26 mouse cellular contexts compared by ENCODE assay signal in genomic region chr13:112047408-112047807, GRCm38 (mm10).
A peak's percentile ranks its signal among the peaks of the same experiment; 100 is the strongest.
DNase-seq lines count a peak whose midpoint lies in the region; ATAC-seq and TF ChIP-seq lines count a peak whose summit lies in the region.
"Had no signal": no experiment of that assay in that cellular context is flagged by ENCODE, and none has a peak within 500 bp of the region (broad histone marks: within the 10 kb centered on the region; RNA-seq: fewer than 3 reads in every experiment).

No protein-coding gene starts in this region.

- H3K4me2 ChIP-seq in heart, embryonic 11.5 days: no peak overlapping the region
- H3K4me2 ChIP-seq in liver, embryonic 13.5 days: peak overlapping the region; percentile 37
- no peak overlapping the region for H3K4me2 ChIP-seq in liver, embryonic 11.5 days
- no peak overlapping the region for H3K4me2 ChIP-seq in liver, postnatal 0 days (ENCODE audit: low read depth, low read length)
- H3K4me2 ChIP-seq: embryonic facial prominence, embryonic 13.5 days; forebrain, embryonic 12.5 days; forebrain, embryonic 15.5 days; heart, embryonic 15.5 days; hindbrain, embryonic 13.5 days had no signal

- H3K4me1 ChIP-seq in heart, embryonic 10.5 days: peaks cover 27% of the 10 kb centered on the region
- H3K4me1 ChIP-seq in heart, embryonic 11.5 days (ENCODE audit: control insufficient read depth, insufficient read depth, low read length): peaks cover 3% of the 10 kb centered on the region; the same call in 1 of the 2 replicates
- H3K4me1 ChIP-seq in liver, embryonic 13.5 days (replicated peaks): peaks cover 64% of the 10 kb centered on the region
- peaks cover 28% of the 10 kb centered on the region for H3K4me1 ChIP-seq in liver, embryonic 11.5 days (replicated peaks; ENCODE audit: control insufficient read depth, insufficient read depth, low read length)
- H3K4me1 ChIP-seq in liver, postnatal 0 days (ENCODE audit: insufficient read depth): peaks cover 34% of the 10 kb centered on the region
- no peaks in the 10 kb centered on the region; the same call in 1 of the 2 replicates for H3K4me1 ChIP-seq in limb, embryonic 10.5 days
- H3K4me1 ChIP-seq: embryonic facial prominence, embryonic 13.5 days; forebrain, embryonic 12.5 days; forebrain, embryonic 15.5 days; heart, embryonic 15.5 days; hindbrain, embryonic 13.5 days had no signal

- H3K36me3 ChIP-seq in heart, embryonic 10.5 days: no peaks in the 10 kb centered on the region
- no peaks in the 10 kb centered on the region for H3K36me3 ChIP-seq in heart, embryonic 11.5 days (ENCODE audit: control insufficient read depth, insufficient read depth, low read length)
- H3K36me3 ChIP-seq in liver, embryonic 13.5 days: no peaks in the 10 kb centered on the region
- no peaks in the 10 kb centered on the region for H3K36me3 ChIP-seq in liver, embryonic 11.5 days (ENCODE audit: control insufficient read depth, insufficient read depth, low read length)
- no peaks in the 10 kb centered on the region for H3K36me3 ChIP-seq in liver, postnatal 0 days (replicated peaks; ENCODE audit: insufficient read depth, low read length)
- H3K36me3 ChIP-seq in limb, embryonic 10.5 days: no peaks in the 10 kb centered on the region
- H3K36me3 ChIP-seq: embryonic facial prominence, embryonic 10.5 days; embryonic facial prominence, embryonic 13.5 days; forebrain, embryonic 12.5 days; forebrain, embryonic 15.5 days; heart, embryonic 12.5 days; heart, embryonic 15.5 days; hindbrain, embryonic 10.5 days; hindbrain, embryonic 13.5 days had no signal

- no peak for TF ChIP-seq CTCF in liver, postnatal 0 days (IDR thresholded peaks at IDR 0.05; ENCODE audit: low read depth)

- H3K27ac ChIP-seq in heart, embryonic 10.5 days: peak overlapping the region; percentile 56
- H3K27ac ChIP-seq in heart, embryonic 11.5 days (ENCODE audit: low read depth, low read length): no peak overlapping the region
- peak overlapping the region; percentile 74 for H3K27ac ChIP-seq in liver, embryonic 13.5 days
- no peak overlapping the region for H3K27ac ChIP-seq in liver, embryonic 11.5 days (ENCODE audit: low read depth, low read length)
- peak overlapping the region; percentile 2; the same call in 1 of the 2 replicates for H3K27ac ChIP-seq in liver, postnatal 0 days (ENCODE audit: low read depth)
- no peak overlapping the region for H3K27ac ChIP-seq in limb, embryonic 10.5 days
- H3K27ac ChIP-seq: embryonic facial prominence, embryonic 10.5 days; embryonic facial prominence, embryonic 13.5 days; forebrain, embryonic 12.5 days; forebrain, embryonic 15.5 days; heart, adult 2 months; heart, embryonic 15.5 days; hindbrain, embryonic 10.5 days; hindbrain, embryonic 13.5 days had no signal

- 30% methylated on average over 3 of the region's 3 CpGs for WGBS in heart, embryonic 10.5 days
- 35% methylated on average over 3 of the region's 3 CpGs for WGBS in heart, embryonic 11.5 days (ENCODE audit: insufficient replicate concordance)
- 23% methylated on average over 3 of the region's 3 CpGs for WGBS in liver, embryonic 13.5 days (ENCODE audit: insufficient replicate concordance)
- 34% methylated on average over 3 of the region's 3 CpGs for WGBS in liver, embryonic 11.5 days
- WGBS in liver, postnatal 0 days (ENCODE audit: insufficient replicate concordance): 47% methylated on average over 3 of the region's 3 CpGs
- WGBS in limb, embryonic 10.5 days: 71% methylated on average over 3 of the region's 3 CpGs

- no peaks in the 10 kb centered on the region for H3K9me3 ChIP-seq in heart, embryonic 10.5 days
- H3K9me3 ChIP-seq in heart, embryonic 11.5 days (replicated peaks; ENCODE audit: control insufficient read depth, low read length): no peaks in the 10 kb centered on the region
- H3K9me3 ChIP-seq in liver, embryonic 13.5 days (replicated peaks): no peaks in the 10 kb centered on the region
- H3K9me3 ChIP-seq in liver, embryonic 11.5 days (ENCODE audit: control insufficient read depth, low read length): no peaks in the 10 kb centered on the region
- no peaks in the 10 kb centered on the region for H3K9me3 ChIP-seq in liver, postnatal 0 days (ENCODE audit: low read length)
- H3K9me3 ChIP-seq in limb, embryonic 10.5 days (replicated peaks): no peaks in the 10 kb centered on the region
- H3K9me3 ChIP-seq: embryonic facial prominence, embryonic 10.5 days; forebrain, embryonic 12.5 days; forebrain, embryonic 15.5 days; heart, embryonic 12.5 days; heart, embryonic 15.5 days; hindbrain, embryonic 10.5 days; hindbrain, embryonic 13.5 days had no signal

- no peak overlapping the region for H3K4me3 ChIP-seq in heart, embryonic 10.5 days
- no peak overlapping the region for H3K4me3 ChIP-seq in heart, embryonic 11.5 days (ENCODE audit: low read depth, low read length)
- no peak overlapping the region for H3K4me3 ChIP-seq in liver, embryonic 13.5 days (replicated peaks)
- no peak overlapping the region for H3K4me3 ChIP-seq in liver, embryonic 11.5 days (ENCODE audit: low read depth, low read length)
- H3K4me3 ChIP-seq in liver, postnatal 0 days (ENCODE audit: low read depth, low read length): no peak overlapping the region
- H3K4me3 ChIP-seq in limb, embryonic 10.5 days: no peak overlapping the region
- H3K4me3 ChIP-seq: embryonic facial prominence, embryonic 10.5 days; embryonic facial prominence, embryonic 13.5 days; forebrain, embryonic 12.5 days; forebrain, embryonic 15.5 days; heart, adult 2 months; heart, embryonic 12.5 days; heart, embryonic 15.5 days; hindbrain, embryonic 10.5 days; hindbrain, embryonic 13.5 days had no signal

- ATAC-seq in heart, embryonic 11.5 days (replicated peaks; ENCODE audit: insufficient number of reproducible peaks, low FRiP score, low TSS enrichment): no peak
- no peak for ATAC-seq in liver, embryonic 13.5 days (ENCODE audit: low read depth)
- ATAC-seq in liver, embryonic 11.5 days (replicated peaks; ENCODE audit: low FRiP score): no peak
- no peak for ATAC-seq in liver, postnatal 0 days
- ATAC-seq: activated CD4-positive, CD25-positive, alpha-beta regulatory T cell, adult 4 months; forebrain, embryonic 15.5 days; hindbrain, embryonic 16.5 days had no signal

- DNase-seq in heart, embryonic 10.5 days (ENCODE audit: low spot score): no peak
- DNase-seq in liver, embryonic 13.5 days: no peak
- no peak for DNase-seq in liver, embryonic 11.5 days (ENCODE audit: low spot score)
- no peak for DNase-seq in liver, postnatal 0 days
- DNase-seq in limb, embryonic 10.5 days (ENCODE audit: low spot score): no peak
- DNase-seq: adrenal gland, adult 8-10 months; adrenal gland, postnatal 25 days; cerebellum, adult 11-12 months; cerebellum, adult 8-10 months; embryo, embryonic 11 days; gastrocnemius, postnatal 10 days; gastrocnemius, postnatal 36 days; heart, adult 2 months; heart, postnatal 10 days; heart, postnatal 36 days had no signal

- no peak for TF ChIP-seq EP300 in liver, postnatal 0 days (IDR thresholded peaks at IDR 0.05; ENCODE audit: low read depth)

- no peak overlapping the region for H3K9ac ChIP-seq in heart, embryonic 11.5 days (ENCODE audit: low read depth, low read length)
- H3K9ac ChIP-seq in liver, embryonic 13.5 days: peak overlapping the region; percentile 14; the same call in 1 of the 2 replicates
- H3K9ac ChIP-seq in liver, embryonic 11.5 days (ENCODE audit: low read depth, low read length): no peak overlapping the region
- no peak overlapping the region for H3K9ac ChIP-seq in liver, postnatal 0 days (replicated peaks)
- H3K9ac ChIP-seq: embryonic facial prominence, embryonic 13.5 days; forebrain, embryonic 12.5 days; forebrain, embryonic 15.5 days; heart, embryonic 12.5 days; heart, embryonic 15.5 days; hindbrain, embryonic 13.5 days had no signal

- no peaks in the 10 kb centered on the region for H3K27me3 ChIP-seq in heart, embryonic 10.5 days (ENCODE audit: insufficient read depth, poor library complexity, severe bottlenecking)
- no peaks in the 10 kb centered on the region for H3K27me3 ChIP-seq in heart, embryonic 11.5 days (ENCODE audit: control insufficient read depth, insufficient read depth, low read length)
- H3K27me3 ChIP-seq in liver, embryonic 13.5 days: no peaks in the 10 kb centered on the region
- no peaks in the 10 kb centered on the region for H3K27me3 ChIP-seq in liver, embryonic 11.5 days (replicated peaks; ENCODE audit: control insufficient read depth, insufficient read depth, low read length)
- H3K27me3 ChIP-seq in liver, postnatal 0 days (ENCODE audit: insufficient read depth, low read length): no peaks in the 10 kb centered on the region
- H3K27me3 ChIP-seq in limb, embryonic 10.5 days (ENCODE audit: low read depth, poor library complexity, severe bottlenecking): no peaks in the 10 kb centered on the region
- H3K27me3 ChIP-seq: embryonic facial prominence, embryonic 13.5 days; forebrain, embryonic 12.5 days; forebrain, embryonic 15.5 days; heart, embryonic 12.5 days; heart, embryonic 15.5 days; hindbrain, embryonic 13.5 days had no signal

Comparison
In these comparisons a context has a peak if more than half of its experiments do, and no peak if none do; other contexts are left out.
1. H3K27ac ChIP-seq: peak in heart, embryonic 10.5 days (single experiment), liver, embryonic 13.5 days (single experiment) and liver, postnatal 0 days (single experiment); none in heart, embryonic 11.5 days (single experiment), liver, embryonic 11.5 days (single experiment) and limb, embryonic 10.5 days (single experiment).